Mouse (Mus musculus) heart, postnatal 14 days (tissue): Measurements from ENCODE around the gene Abracl. TPM values are rescaled to one million over a fixed set of nuclear protein-coding genes. Genes with fewer than 3 reads are reported as not detected.

Source experiments
- DNase-seq, 2 experiments: peaks; one replicate each; pipeline ENCODE4 v3.0.0; 2021 to 2022
- intact Hi-C: fragments of 180-260 bp; cut with DNase I; formaldehyde crosslinking; loops from one replicate; pipeline ENCODE4 v1.15.1; 2025
- long read RNA-seq, 2 experiments: library from polyadenylated mRNA; stranded (forward); transcript quantifications; one replicate each; pipeline ENCODE4 v2.0.0; 2021
- total RNA-seq, 2 experiments: library from RNA; stranded (reverse); gene quantifications; 2 replicates each; pipeline ENCODE4 v1.2.3; 2021

Gene Abracl
- total RNA-seq: 10 to 100 TPM; 35.3 to 48.4 TPM
- long read RNA-seq, experiment 1, transcript Abracl-201 (3 exons, 846 nt): major isoform, 25 of 27 reads
- long read RNA-seq, experiment 1, partial matches to known transcripts: 0 of 27 reads
- long read RNA-seq, experiment 1, other reads (novel, unspliced or antisense): 0 of 27 reads
- long read RNA-seq, experiment 2, transcript Abracl-201 (3 exons, 846 nt): major isoform, 13 of 16 reads
- long read RNA-seq, experiment 2, partial matches to known transcripts: 0 of 16 reads
- long read RNA-seq, experiment 2, other reads (novel, unspliced or antisense): 1 of 16 reads

- intact Hi-C loops: loop anchor here (2.0 kb wide), 1 partner anchor 76 kb away; no protein-coding TSS in a partner anchor
- peak; percentile 72 to 75 for DNase-seq
These were observed at the start of gene Abracl for GRCm38 (mm10) chr10:18022741-18023347. Gene Abracl, minus strand, starts transcription at chr10:18023288.

- no peak for DNase-seq
- intact Hi-C loops: no loop called here
These were observed 49.8 kb upstream of the Abracl start for GRCm38 (mm10) chr10:18072871-18073270.

- intact Hi-C loops: no loop called here
These were observed 47.5 kb upstream of the Abracl start for GRCm38 (mm10) chr10:18070616-18071015.

GRCm38 (mm10) chr10:18070144-18070543 is 47.1 kb upstream of the Abracl start:
- DNase-seq: peak; percentile 26 to 30
- intact Hi-C loops: no loop called here

More at GRCm38 (mm10) chr10:18070616-18071015, 47.5 kb upstream of the Abracl start:
- DNase-seq: no peak

- DNase-seq: no peak
These were observed 46.5 kb upstream of the Abracl start for GRCm38 (mm10) chr10:18069576-18069975.

GRCm38 (mm10) chr10:18068880-18069279 is 45.8 kb upstream of the Abracl start:
- intact Hi-C loops: no loop called here
- DNase-seq: no peak

More at GRCm38 (mm10) chr10:18069576-18069975, 46.5 kb upstream of the Abracl start:
- intact Hi-C loops: no loop called here

- intact Hi-C loops: no loop called here
These were observed 44.8 kb upstream of the Abracl start for GRCm38 (mm10) chr10:18067761-18068446.

GRCm38 (mm10) chr10:18066031-18066439 is 42.9 kb upstream of the Abracl start:
- no peak for DNase-seq
- intact Hi-C loops: no loop called here

More at GRCm38 (mm10) chr10:18067761-18068446, 44.8 kb upstream of the Abracl start:
- DNase-seq: no peak

GRCm38 (mm10) chr10:18064606-18065228 is 41.6 kb upstream of the Abracl start:
- no peak for DNase-seq
- intact Hi-C loops: no loop called here

GRCm38 (mm10) chr10:18061533-18061932 is 38.4 kb upstream of the Abracl start:
- no peak for DNase-seq
- intact Hi-C loops: no loop called here

GRCm38 (mm10) chr10:18060778-18061177 is 37.7 kb upstream of the Abracl start:
- DNase-seq: no peak
- intact Hi-C loops: no loop called here

GRCm38 (mm10) chr10:18059807-18060206 is 36.7 kb upstream of the Abracl start:
- intact Hi-C loops: loop anchor here (5.0 to 10.0 kb wide), 2 partner anchors 47 to 465 kb away; no protein-coding TSS in a partner anchor

GRCm38 (mm10) chr10:18058681-18059338 is 35.7 kb upstream of the Abracl start:
- intact Hi-C loops: loop anchor here (5.0 to 10.0 kb wide), 2 partner anchors 48 to 466 kb away; no protein-coding TSS in a partner anchor
- DNase-seq: no peak

More at GRCm38 (mm10) chr10:18059807-18060206, 36.7 kb upstream of the Abracl start:
- DNase-seq: no peak

- intact Hi-C loops: loop anchor here (5.0 to 10.0 kb wide), 2 partner anchors 51 to 468 kb away; no protein-coding TSS in a partner anchor
- DNase-seq: no peak
These were observed 33.3 kb upstream of the Abracl start for GRCm38 (mm10) chr10:18056391-18056745.

GRCm38 (mm10) chr10:18055696-18056390 is 32.8 kb upstream of the Abracl start, which contains the start of gene Reps1:
Gene Reps1, plus strand, starts transcription at chr10:18055861.
- peak in 1 of 2 experiments; percentile 43 for DNase-seq
- intact Hi-C loops: loop anchor here (1.0 to 10.0 kb wide), 4 partner anchors 51 to 469 kb away; no protein-coding TSS in a partner anchor

GRCm38 (mm10) chr10:18055009-18055695 is 32.1 kb upstream of the Abracl start:
- intact Hi-C loops: loop anchor here (1.0 to 10.0 kb wide), 4 partner anchors 52 to 470 kb away; no protein-coding TSS in a partner anchor
- DNase-seq: peak; percentile 89

- no peak for DNase-seq
- intact Hi-C loops: no loop called here
These were observed 24.5 kb upstream of the Abracl start for GRCm38 (mm10) chr10:18047380-18048146.

GRCm38 (mm10) chr10:18046380-18046779 is 23.3 kb upstream of the Abracl start:
- no peak for DNase-seq
- intact Hi-C loops: no loop called here
